Mouse (Mus musculus): ENCODE measurements around the gene Asxl2. TPM values are rescaled to one million over a fixed set of nuclear protein-coding genes. Genes with fewer than 3 reads are reported as not detected.

The Asxl2 gene
- 10.2 and 11.0 TPM in 2 replicates for polyA plus RNA-seq (2012; rRNA removed)

DNA sequence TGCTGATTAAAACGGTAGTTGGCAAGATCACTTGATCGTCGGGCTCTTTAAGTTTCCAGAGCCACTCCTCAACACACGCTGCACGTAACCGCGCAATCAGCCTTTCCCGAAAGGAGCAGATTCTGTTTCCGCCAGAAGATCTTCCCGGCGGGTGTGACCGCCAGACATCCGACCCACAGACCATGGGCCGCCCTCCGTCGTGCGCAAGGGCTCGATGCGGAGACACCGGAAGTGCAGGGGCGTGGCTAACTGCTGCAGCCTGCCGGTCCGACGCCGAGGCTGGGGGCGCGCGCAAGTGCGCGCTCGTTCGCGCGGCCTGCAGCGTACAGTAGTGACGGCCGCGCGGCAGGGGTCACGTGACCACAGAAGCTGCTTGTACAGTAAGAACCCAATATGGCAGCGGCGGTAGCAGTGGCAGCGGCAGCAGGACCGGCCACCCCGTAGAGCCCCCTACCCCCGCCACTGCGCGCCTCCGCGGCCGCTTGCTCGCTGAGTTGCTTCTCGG is at the start of gene Asxl2:
Asxl2 (plus strand) TSS at position 328 of the 505 bp plus-strand sequence.
- no peaks in the 10 kb centered on the region for H3K4me1 ChIP-seq (ENCODE audit: control insufficient read depth, insufficient read depth, low read length)
- TF ChIP-seq POLR2A (IDR thresholded peaks at IDR 0.05; ENCODE audit: extremely low read depth, insufficient read depth, low read length), result peak; percentile 66; the same call in 1 of the 2 replicates
- TF ChIP-seq CTCF (IDR thresholded peaks at IDR 0.05; ENCODE audit: extremely low read depth, insufficient read depth, low read length), result no peak
- H3K27ac ChIP-seq (ENCODE audit: insufficient read depth, low read length), result peak within 1 kb of the TSS; percentile 96
- H3K4me3 ChIP-seq (ENCODE audit: insufficient read depth, low read length), result peak within 1 kb of the TSS; percentile 93

- Histone ChIP-seq H3K4me1 (ENCODE audit: control insufficient read depth, insufficient read depth, low read length) (peaks cover 6% of the 10 kb centered on the region), H3K4me3 (ENCODE audit: insufficient read depth, low read length) (no peak overlapping the region), H3K27ac (ENCODE audit: insufficient read depth, low read length) (no peak overlapping the region)
- no peak for TF ChIP-seq POLR2A (IDR thresholded peaks at IDR 0.05; ENCODE audit: extremely low read depth, insufficient read depth, low read length)
- TF ChIP-seq CTCF (IDR thresholded peaks at IDR 0.05; ENCODE audit: extremely low read depth, insufficient read depth, low read length), result 0 out of 2 replicates have a peak, but pooled peaks have one; percentile 9
These were observed 49.5 kb upstream of the Asxl2 start for GRCm38 (mm10) chr12:3377190-3377589.

GRCm38 (mm10) chr12:3377755-3378154 is 48.9 kb upstream of the Asxl2 start:
- H3K27ac ChIP-seq (ENCODE audit: insufficient read depth, low read length), result no peak overlapping the region
- TF ChIP-seq CTCF (IDR thresholded peaks at IDR 0.05; ENCODE audit: extremely low read depth, insufficient read depth, low read length) (no peak), POLR2A (IDR thresholded peaks at IDR 0.05; ENCODE audit: extremely low read depth, insufficient read depth, low read length) (no peak)
- no peak overlapping the region for H3K4me3 ChIP-seq (ENCODE audit: insufficient read depth, low read length)
- peaks cover 6% of the 10 kb centered on the region for H3K4me1 ChIP-seq (ENCODE audit: control insufficient read depth, insufficient read depth, low read length)

DNA sequence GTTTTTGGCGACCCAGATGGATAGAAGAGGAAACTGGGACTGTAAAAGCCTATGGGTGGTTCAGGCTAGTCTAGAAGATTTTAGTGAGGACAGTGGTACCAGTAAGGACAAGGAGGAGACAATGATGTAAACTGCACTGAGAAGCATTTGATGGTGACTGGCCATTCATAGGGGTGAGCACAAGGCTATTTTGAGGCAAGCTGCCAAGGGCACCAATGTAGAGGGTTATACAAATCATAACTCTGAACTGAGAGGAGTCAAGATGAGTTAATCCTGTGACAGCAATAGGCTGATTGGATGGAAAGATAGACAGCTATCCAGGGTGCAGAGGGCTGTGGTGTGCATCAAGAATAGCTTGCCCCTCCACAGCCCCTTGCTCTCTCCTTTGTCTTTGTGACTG is 41.8 kb upstream of the Asxl2 start:
- peaks cover 6% of the 10 kb centered on the region for H3K4me1 ChIP-seq (ENCODE audit: control insufficient read depth, insufficient read depth, low read length)
- TF ChIP-seq POLR2A (IDR thresholded peaks at IDR 0.05; ENCODE audit: extremely low read depth, insufficient read depth, low read length) (no peak), CTCF (IDR thresholded peaks at IDR 0.05; ENCODE audit: extremely low read depth, insufficient read depth, low read length) (no peak)
- no peak overlapping the region for H3K4me3 ChIP-seq (ENCODE audit: insufficient read depth, low read length)
- H3K27ac ChIP-seq (ENCODE audit: insufficient read depth, low read length), result peak overlapping the region; percentile 4; the same call in 1 of the 2 replicates

GRCm38 (mm10) chr12:3385271-3385670 is 41.4 kb upstream of the Asxl2 start:
- no peak overlapping the region for H3K4me3 ChIP-seq (ENCODE audit: insufficient read depth, low read length)
- H3K4me1 ChIP-seq (ENCODE audit: control insufficient read depth, insufficient read depth, low read length), result peaks cover 6% of the 10 kb centered on the region
- peak overlapping the region; percentile 4 for H3K27ac ChIP-seq (ENCODE audit: insufficient read depth, low read length)
- no peak for TF ChIP-seq POLR2A (IDR thresholded peaks at IDR 0.05; ENCODE audit: extremely low read depth, insufficient read depth, low read length)
- no peak for TF ChIP-seq CTCF (IDR thresholded peaks at IDR 0.05; ENCODE audit: extremely low read depth, insufficient read depth, low read length)

DNA sequence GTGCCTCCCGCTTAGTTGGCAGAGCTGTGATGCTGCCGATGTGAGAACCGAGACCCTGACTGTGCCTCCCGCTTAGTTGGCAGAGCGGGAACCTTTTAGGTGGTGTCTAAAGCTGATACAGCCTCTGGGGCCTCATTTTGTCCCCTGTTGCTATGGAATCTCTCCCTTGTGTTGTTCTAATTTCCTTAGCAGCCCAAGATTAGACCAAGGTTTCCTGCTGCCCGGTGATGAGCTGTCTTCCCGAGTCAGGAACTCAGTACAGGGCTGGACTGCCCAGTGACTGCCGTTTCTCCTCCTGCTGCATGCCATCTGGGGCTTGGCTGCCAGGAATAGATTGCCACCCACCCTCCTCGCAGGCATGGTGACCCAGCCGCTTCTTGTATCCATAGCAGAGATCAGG is 40.7 kb upstream of the Asxl2 start:
- Histone ChIP-seq H3K4me3 (ENCODE audit: insufficient read depth, low read length) (no peak overlapping the region), H3K4me1 (ENCODE audit: control insufficient read depth, insufficient read depth, low read length) (peaks cover 6% of the 10 kb centered on the region), H3K27ac (ENCODE audit: insufficient read depth, low read length) (peak overlapping the region; percentile 4; the same call in 1 of the 2 replicates)
- TF ChIP-seq CTCF (IDR thresholded peaks at IDR 0.05; ENCODE audit: extremely low read depth, insufficient read depth, low read length) (no peak), POLR2A (IDR thresholded peaks at IDR 0.05; ENCODE audit: extremely low read depth, insufficient read depth, low read length) (no peak)

DNA sequence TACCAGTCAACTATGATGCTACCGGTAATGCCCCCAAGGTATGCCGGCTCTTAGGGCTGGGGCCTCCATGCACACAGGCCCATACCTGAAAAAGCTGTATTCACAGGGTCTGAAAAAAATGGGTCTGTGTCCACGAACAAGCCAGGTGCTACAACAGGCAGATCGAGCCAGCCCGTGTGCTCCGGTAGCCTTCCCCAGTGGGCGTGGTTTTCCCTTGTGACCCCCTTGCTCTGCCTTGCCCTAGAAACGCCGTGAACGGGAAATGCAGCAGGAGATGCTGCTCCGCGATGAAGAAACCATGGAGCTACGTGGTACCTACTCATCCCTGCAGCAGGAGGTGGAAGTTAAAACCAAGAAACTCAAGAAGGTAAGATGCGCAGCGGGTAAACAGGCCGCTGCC is 38.8 kb upstream of the Asxl2 start:
- H3K4me1 ChIP-seq (ENCODE audit: control insufficient read depth, insufficient read depth, low read length), result peaks cover 6% of the 10 kb centered on the region
- no peak overlapping the region for H3K27ac ChIP-seq (ENCODE audit: insufficient read depth, low read length)
- TF ChIP-seq POLR2A (IDR thresholded peaks at IDR 0.05; ENCODE audit: extremely low read depth, insufficient read depth, low read length) (no peak), CTCF (IDR thresholded peaks at IDR 0.05; ENCODE audit: extremely low read depth, insufficient read depth, low read length) (no peak)
- H3K4me3 ChIP-seq (ENCODE audit: insufficient read depth, low read length), result no peak overlapping the region

DNA sequence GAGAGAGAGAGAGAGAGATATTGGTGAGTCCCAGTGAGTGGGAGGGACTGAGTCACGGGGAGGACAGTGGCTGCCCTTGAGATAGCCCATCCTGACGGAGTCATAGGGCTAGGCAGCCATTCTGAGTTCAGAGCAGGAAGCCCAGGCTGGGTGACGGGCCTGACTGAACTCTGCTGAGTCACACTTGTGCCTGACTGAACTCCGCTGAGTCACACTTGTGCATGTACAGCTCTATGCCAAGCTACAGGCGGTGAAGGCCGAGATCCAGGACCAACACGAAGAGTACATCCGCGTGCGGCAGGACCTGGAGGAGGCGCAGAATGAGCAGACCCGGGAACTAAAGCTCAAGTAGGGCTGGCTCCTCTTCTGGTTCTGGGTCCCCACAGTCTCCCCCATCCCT is 37.3 kb upstream of the Asxl2 start:
- Histone ChIP-seq H3K4me3 (ENCODE audit: insufficient read depth, low read length) (no peak overlapping the region), H3K27ac (ENCODE audit: insufficient read depth, low read length) (no peak overlapping the region), H3K4me1 (ENCODE audit: control insufficient read depth, insufficient read depth, low read length) (peaks cover 6% of the 10 kb centered on the region)
- no peak for TF ChIP-seq POLR2A (IDR thresholded peaks at IDR 0.05; ENCODE audit: extremely low read depth, insufficient read depth, low read length)
- no peak for TF ChIP-seq CTCF (IDR thresholded peaks at IDR 0.05; ENCODE audit: extremely low read depth, insufficient read depth, low read length)

DNA sequence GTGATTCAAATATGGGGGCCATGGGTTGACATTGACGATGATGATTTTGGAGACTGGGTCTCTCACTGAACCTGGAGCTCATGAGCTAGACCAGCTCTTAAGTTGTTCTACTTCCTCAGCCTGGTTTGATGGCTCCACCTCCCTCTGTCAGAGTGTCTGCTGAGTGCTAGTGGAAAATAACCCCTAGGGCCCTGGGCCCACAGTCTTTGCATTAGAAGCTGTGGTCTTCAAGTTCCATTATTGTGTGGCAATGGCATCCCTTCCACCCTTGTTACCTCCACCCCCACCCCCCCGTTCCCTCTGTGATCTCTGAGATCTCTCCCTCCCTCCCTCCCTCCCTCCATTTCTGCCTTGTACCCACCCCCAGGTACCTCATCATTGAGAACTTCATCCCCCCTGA is 36.6 kb upstream of the Asxl2 start:
- H3K27ac ChIP-seq (ENCODE audit: insufficient read depth, low read length), result no peak overlapping the region
- no peak overlapping the region for H3K4me3 ChIP-seq (ENCODE audit: insufficient read depth, low read length)
- TF ChIP-seq POLR2A (IDR thresholded peaks at IDR 0.05; ENCODE audit: extremely low read depth, insufficient read depth, low read length), result no peak
- no peak for TF ChIP-seq CTCF (IDR thresholded peaks at IDR 0.05; ENCODE audit: extremely low read depth, insufficient read depth, low read length)

GRCm38 (mm10) chr12:3390577-3391262 is 35.9 kb upstream of the Asxl2 start:
- TF ChIP-seq POLR2A (IDR thresholded peaks at IDR 0.05; ENCODE audit: extremely low read depth, insufficient read depth, low read length) (no peak), CTCF (IDR thresholded peaks at IDR 0.05; ENCODE audit: extremely low read depth, insufficient read depth, low read length) (peak; percentile 94)
- Histone ChIP-seq H3K27ac (ENCODE audit: insufficient read depth, low read length) (no peak overlapping the region), H3K4me1 (ENCODE audit: control insufficient read depth, insufficient read depth, low read length) (no peaks in the 10 kb centered on the region; the same call in none of the 2 replicates), H3K4me3 (ENCODE audit: insufficient read depth, low read length) (no peak overlapping the region)

More for the DNA sequence above, 36.6 kb upstream of the Asxl2 start:
- peaks cover 3% of the 10 kb centered on the region for H3K4me1 ChIP-seq (ENCODE audit: control insufficient read depth, insufficient read depth, low read length)

Measured in cortical plate, adult 2 months (tissue).